Mouse (Mus musculus) CH12.LX (cell line): ENCODE measurements around the gene Parp3. TPM values are rescaled to one million over a fixed set of nuclear protein-coding genes. Genes with fewer than 3 reads are reported as not detected.

Source experiments
- DNase-seq: peaks from one replicate; pipeline ENCODE4 v3.0.0-alpha.2; 2013; ENCODE audit errors: extremely low read depth
- H3K27ac ChIP-seq: 2 replicates; pipeline ENCODE4 v1.5.1; 2012; ENCODE audit warnings: low read depth, mild to moderate bottlenecking, control low read depth, moderate library complexity; ENCODE audit not compliant: insufficient read depth
- H3K27me3 ChIP-seq: replicated peaks from 2 replicates; pipeline ENCODE3; 2012; ENCODE audit warnings: inconsistent platforms
- H3K36me3 ChIP-seq, 2 experiments: replicated peaks in 1 of 2; 2 replicates each; pipeline versions ENCODE3 to v1.6.1; 2012; ENCODE audit warnings: inconsistent platforms in 1 of 2, low read length in 1 of 2, mild to moderate bottlenecking in 1 of 2, mixed read lengths in 1 of 2, moderate library complexity in 1 of 2; ENCODE audit not compliant: control insufficient read depth in 1 of 2, insufficient read depth in 1 of 2
- H3K4me1 ChIP-seq, 2 experiments: 2 replicates each; pipeline ENCODE4 v1.6.1; 2012; ENCODE audit warnings: inconsistent platforms in 1 of 2, moderate library complexity in 1 of 2; ENCODE audit not compliant: insufficient read depth in 2 of 2, control insufficient read depth in 1 of 2
- H3K4me2 ChIP-seq: 2 replicates; pipeline ENCODE4 v1.6.1; 2012; ENCODE audit warnings: low read depth, mild to moderate bottlenecking, control low read depth; ENCODE audit not compliant: poor library complexity, insufficient read depth, severe bottlenecking
- H3K4me3 ChIP-seq, 3 experiments: fragments of 150-350 bp in 1 of 3; sonication (generic) in 1 of 3; replicated peaks in 1 of 3; 2 replicates each; pipeline versions ENCODE3 to v1.5.1; 2011 to 2012; ENCODE audit warnings: low read depth in 2 of 3, low read length in 2 of 3, mild to moderate bottlenecking in 2 of 3, moderate library complexity in 2 of 3, control low read depth in 1 of 3, improper control_type of control experiment in 1 of 3, inconsistent platforms in 1 of 3, mixed read lengths in 1 of 3; ENCODE audit not compliant: poor library complexity in 1 of 3
- H3K79me2 ChIP-seq: replicated peaks from 2 replicates; pipeline ENCODE4 v1.6.1; 2012; ENCODE audit warnings: mild to moderate bottlenecking, moderate library complexity; ENCODE audit not compliant: control insufficient read depth, poor library complexity, insufficient read depth, severe bottlenecking; ENCODE audit errors: extremely low read depth
- H3K9ac ChIP-seq: 2 replicates; pipeline ENCODE4 v1.6.1; 2012; ENCODE audit warnings: low read depth, mild to moderate bottlenecking, control low read depth, moderate library complexity; ENCODE audit not compliant: insufficient read depth
- H3K9me3 ChIP-seq: replicated peaks from 2 replicates; pipeline ENCODE3; 2012; ENCODE audit warnings: low read length, inconsistent platforms, mixed read lengths
- CHD1 ChIP-seq: IDR thresholded peaks from 2 replicates; pipeline ENCODE4 v1.6.1; 2012; ENCODE audit warnings: low read depth, low read length, improper control_type of control experiment, inconsistent platforms
- CHD2 ChIP-seq: IDR thresholded peaks from 2 replicates; pipeline ENCODE4 v1.6.1; 2011; ENCODE audit warnings: low read length, improper control_type of control experiment
- ELF1 ChIP-seq: IDR thresholded peaks from 2 replicates; pipeline ENCODE4 v1.6.1; 2014; ENCODE audit warnings: low read depth, mild to moderate bottlenecking, inconsistent platforms, low read length, improper control_type of control experiment
- EP300 ChIP-seq: IDR thresholded peaks from 2 replicates; pipeline ENCODE4 v1.6.1; 2011; ENCODE audit warnings: low read length, improper control_type of control experiment
- GABPA ChIP-seq: IDR thresholded peaks from 2 replicates; pipeline ENCODE4 v1.6.1; 2012; ENCODE audit warnings: low read depth, low read length, improper control_type of control experiment, inconsistent platforms; ENCODE audit not compliant: insufficient replicate concordance
- JUND ChIP-seq: conservative IDR thresholded peaks from 2 replicates; pipeline ENCODE4 v1.6.1; 2011; ENCODE audit warnings: low read depth, low read length, improper control_type of control experiment
- KAT2A ChIP-seq: IDR thresholded peaks from 2 replicates; pipeline ENCODE4 v1.6.1; 2012; ENCODE audit warnings: low read length, improper control_type of control experiment, inconsistent platforms; ENCODE audit not compliant: insufficient replicate concordance
- MAFK ChIP-seq: IDR thresholded peaks from 2 replicates; pipeline ENCODE4 v1.6.1; 2011; ENCODE audit warnings: low read length, improper control_type of control experiment; ENCODE audit not compliant: insufficient replicate concordance
- MAZ ChIP-seq: IDR thresholded peaks from 2 replicates; pipeline ENCODE4 v1.6.1; 2012; ENCODE audit warnings: low read depth, mild to moderate bottlenecking, inconsistent platforms, low read length, improper control_type of control experiment, moderate library complexity
- MEF2A ChIP-seq: IDR thresholded peaks from 2 replicates; pipeline ENCODE4 v1.6.1; 2014; ENCODE audit warnings: low read depth, mild to moderate bottlenecking, inconsistent platforms, low read length, improper control_type of control experiment, borderline replicate concordance
- MXI1 ChIP-seq: IDR thresholded peaks from 2 replicates; pipeline ENCODE4 v1.6.1; 2011; ENCODE audit warnings: mild to moderate bottlenecking, low read depth, low read length, improper control_type of control experiment
- MYC ChIP-seq: IDR thresholded peaks from 2 replicates; pipeline ENCODE4 v1.6.1; 2011; ENCODE audit warnings: low read depth, mild to moderate bottlenecking, improper control_type of control experiment, low read length
- NELFE ChIP-seq: IDR thresholded peaks from 2 replicates; pipeline ENCODE4 v1.6.1; 2011; ENCODE audit warnings: low read depth, low read length, improper control_type of control experiment
- POLR2A ChIP-seq: IDR thresholded peaks from 2 replicates; pipeline ENCODE4 v1.6.1; 2011; ENCODE audit warnings: low read depth, mild to moderate bottlenecking, improper control_type of control experiment, low read length
- POLR2AphosphoS2 ChIP-seq: IDR thresholded peaks from 2 replicates; pipeline ENCODE4 v1.6.1; 2011; ENCODE audit warnings: low read depth, low read length, improper control_type of control experiment
- SIN3A ChIP-seq: IDR thresholded peaks from 2 replicates; pipeline ENCODE4 v1.6.1; 2012; ENCODE audit warnings: low read length, improper control_type of control experiment, inconsistent platforms
- SMC3 ChIP-seq: IDR thresholded peaks from 2 replicates; pipeline ENCODE4 v1.6.1; 2011; ENCODE audit warnings: low read depth, low read length, improper control_type of control experiment
- TBP ChIP-seq: conservative IDR thresholded peaks from 2 replicates; pipeline ENCODE4 v1.6.1; 2011; ENCODE audit warnings: low read depth, low read length, improper control_type of control experiment
- TCF12 ChIP-seq: IDR thresholded peaks from 2 replicates; pipeline ENCODE4 v1.6.1; 2014; ENCODE audit warnings: low read depth, mild to moderate bottlenecking, inconsistent platforms, low read length, improper control_type of control experiment
- USF2 ChIP-seq: conservative IDR thresholded peaks from 2 replicates; pipeline ENCODE4 v1.6.1; 2011; ENCODE audit warnings: low read depth, low read length, improper control_type of control experiment
- ZKSCAN1 ChIP-seq: IDR thresholded peaks from 2 replicates; pipeline ENCODE4 v1.6.1; 2012; ENCODE audit warnings: low read depth, inconsistent platforms, low read length, improper control_type of control experiment, borderline replicate concordance
- ZMIZ1 ChIP-seq: IDR thresholded peaks from 2 replicates; pipeline ENCODE4 v1.6.1; 2012; ENCODE audit warnings: low read depth, mild to moderate bottlenecking, inconsistent platforms, low read length, improper control_type of control experiment
- ZNF384 ChIP-seq: IDR thresholded peaks from 2 replicates; pipeline ENCODE4 v1.6.1; 2012; ENCODE audit warnings: low read depth, low read length, improper control_type of control experiment, inconsistent platforms
- dilution Hi-C: fragments of 300-500 bp; cut with MboI; formaldehyde crosslinking; loops from 2 replicates; pipeline ENCODE4 v1.14.3; 2020; ENCODE audit warnings: low sequenced_read_pairs; ENCODE audit not compliant: extremely low pct_unique_long_range_greater_than_20kb, extremely low pct_ligation_motif_present
- in situ Hi-C: fragments of 300-500 bp; cut with MboI; formaldehyde crosslinking; loops from 3 replicates; pipeline ENCODE4 v1.14.3; 2019; ENCODE audit warnings: low sequenced_read_pairs, low pct_ligation_motif_present, low pct_unique_long_range_greater_than_20kb, mixed read lengths
- polyA plus RNA-seq: library from polyadenylated mRNA; unstranded; fragments of >175 nt; gene quantifications from 2 replicates; pipeline ENCODE4 v1.2.1, GENCODE M21; 2012; ENCODE audit warnings: low read depth; ENCODE audit not compliant: insufficient read length
- total RNA-seq, 2 experiments: library from RNA; depleted of rRNA; stranded (reverse); fragments of 300-350 nt in 1 of 2; fragments of >200 nt in 1 of 2; gene quantifications; 2 replicates each; pipeline ENCODE4 v1.2.3; 2012 to 2014

Gene Parp3
- total and polyA plus RNA-seq, 3 experiments = 10.3 to 24.6 (median 12.9) TPM

GRCm38 (mm10) chr9:106460401-106461025, 16.2 kb downstream of the Parp3 start:
- TF ChIP-seq USF2 (no peak), POLR2A (no peak), TBP (no peak), NELFE (no peak), EP300 (no peak), SMC3 (no peak), SIN3A (no peak), CHD2 (no peak), ELF1 (no peak), MAFK (no peak), MXI1 (no peak), ZMIZ1 (no peak), ZKSCAN1 (no peak), MEF2A (no peak)
- H3K79me2 ChIP-seq = no peaks in the 10 kb centered on the region
- H3K27ac ChIP-seq = no peak overlapping the region
- peaks cover 42 to 82% of the 10 kb centered on the region in 2 experiments for H3K36me3 ChIP-seq
- H3K27me3 ChIP-seq = no peaks in the 10 kb centered on the region
- dilution Hi-C loops = no loop called here
- in situ Hi-C loops = no loop called here
- H3K4me3 ChIP-seq = no peak overlapping the region
- H3K9me3 ChIP-seq = peaks cover 12% of the 10 kb centered on the region
- peaks cover 10 to 33% of the 10 kb centered on the region in 2 experiments for H3K4me1 ChIP-seq
- DNase-seq = no peak
- H3K4me2 ChIP-seq = no peak overlapping the region
- H3K9ac ChIP-seq = no peak overlapping the region

- H3K27ac ChIP-seq = no peak overlapping the region
- TF ChIP-seq TCF12 (no peak), CHD1 (no peak), POLR2A (no peak), POLR2AphosphoS2 (no peak), KAT2A (no peak), ZNF384 (no peak), MAZ (no peak), ZKSCAN1 (no peak), MYC (no peak), EP300 (no peak), JUND (no peak), GABPA (no peak), NELFE (no peak), ELF1 (no peak), ZMIZ1 (no peak)
- H3K36me3 ChIP-seq = peaks cover 37 to 77% of the 10 kb centered on the region in 2 experiments
- in situ Hi-C loops = no loop called here
- H3K4me2 ChIP-seq = no peak overlapping the region
- DNase-seq = no peak
- H3K79me2 ChIP-seq = no peaks in the 10 kb centered on the region
- H3K9me3 ChIP-seq = peaks cover 6% of the 10 kb centered on the region
- dilution Hi-C loops = no loop called here
- peaks cover 13 to 39% of the 10 kb centered on the region in 2 experiments for H3K4me1 ChIP-seq
- no peak overlapping the region for H3K4me3 ChIP-seq
- H3K27me3 ChIP-seq = no peaks in the 10 kb centered on the region
- H3K9ac ChIP-seq = no peak overlapping the region
Observed at GRCm38 (mm10) chr9:106459946-106460345, 16.8 kb downstream of the Parp3 start.
